Mouse (Mus musculus) erythroid progenitor cell, adult 5-6 weeks (primary cell): ENCODE data around the gene Gm20388. TPM values are rescaled to one million over a fixed set of nuclear protein-coding genes. Genes with fewer than 3 reads are reported as not detected.

Source experiments
- ATAC-seq: replicated peaks from 2 replicates; pipeline ENCODE4 v1.8.0; 2016; ENCODE audit warnings: moderate number of reproducible peaks, mild to moderate bottlenecking, moderate TSS enrichment, inconsistent platforms; ENCODE audit not compliant: poor library complexity, low FRiP score, severe bottlenecking
- total RNA-seq, 2 experiments: library from RNA; stranded (forward) in 1 of 2; stranded (reverse) in 1 of 2; fragments of 150-400 nt in 1 of 2; fragments of 186-747, 209-891 nt in 1 of 2; gene quantifications; 2 replicates each; pipeline versions ENCODE4 v1.2.3 to v1.2.4; 2015 to 2017; ENCODE audit warnings: low replicate concordance in 2 of 2

Gene Gm20388
- total RNA-seq, 2 experiments from 2014 or later: 4.2 TPM; not detected in 1

GRCm38 (mm10) chr8:123719280-123719679 lies 3808.6 kb downstream of the Gm20388 start:
- no peak for ATAC-seq

- no peak for ATAC-seq
These were observed 3809.2 kb downstream of the Gm20388 start for GRCm38 (mm10) chr8:123719811-123720210.

DNA sequence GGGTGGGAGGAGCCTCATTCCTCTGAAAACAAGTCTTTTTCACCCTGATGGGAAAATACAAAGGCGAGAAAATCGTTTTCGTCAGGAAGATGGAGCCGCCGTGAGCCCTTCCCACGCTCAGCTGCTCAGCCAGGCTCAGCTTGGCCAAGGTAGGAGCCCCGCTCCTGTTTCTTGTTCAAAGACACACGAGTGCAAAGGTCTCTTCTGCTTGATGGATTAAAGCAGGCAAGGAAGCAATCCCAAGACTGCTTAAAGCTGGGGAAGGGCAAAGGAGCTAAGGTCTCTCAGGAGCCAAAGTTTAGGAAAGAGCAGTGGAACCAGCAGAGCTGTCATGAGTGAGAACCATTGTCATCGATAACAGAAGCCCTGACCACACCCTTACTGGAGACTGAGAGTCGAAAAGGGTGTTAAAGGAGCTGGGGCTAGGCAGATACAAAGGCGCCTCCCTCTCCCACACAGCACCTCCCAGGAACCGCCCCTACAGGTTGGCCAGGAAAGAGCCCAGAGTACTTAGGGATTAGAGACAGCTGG lies 3809.9 kb downstream of the Gm20388 start:
- no peak for ATAC-seq

GRCm38 (mm10) chr8:123722245-123722644 lies 3811.6 kb downstream of the Gm20388 start:
- no peak for ATAC-seq

GRCm38 (mm10) chr8:123724752-123725151 lies 3814.1 kb downstream of the Gm20388 start:
- ATAC-seq: no peak

DNA sequence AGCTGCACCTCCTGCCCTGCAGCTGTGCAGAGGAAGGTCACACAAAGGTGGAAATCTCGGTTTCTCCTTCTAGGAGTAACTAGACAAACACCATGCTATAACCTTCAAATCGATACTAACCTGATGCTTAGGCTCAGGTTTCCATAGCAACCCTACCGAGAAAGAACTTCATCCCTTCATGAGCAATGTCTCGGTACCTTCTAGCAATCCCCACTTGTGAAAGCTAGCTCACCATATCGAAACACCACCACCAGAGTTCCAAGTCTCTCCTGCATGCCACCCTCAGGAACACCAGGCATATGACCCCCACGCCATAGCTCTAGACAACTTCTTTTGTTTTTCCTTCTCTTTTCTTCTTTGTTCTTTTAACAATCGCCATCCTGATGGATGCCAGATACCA lies 3814.6 kb downstream of the Gm20388 start:
- no peak for ATAC-seq

- no peak for ATAC-seq
These were observed 3816.1 kb downstream of the Gm20388 start for GRCm38 (mm10) chr8:123726759-123727158.

DNA sequence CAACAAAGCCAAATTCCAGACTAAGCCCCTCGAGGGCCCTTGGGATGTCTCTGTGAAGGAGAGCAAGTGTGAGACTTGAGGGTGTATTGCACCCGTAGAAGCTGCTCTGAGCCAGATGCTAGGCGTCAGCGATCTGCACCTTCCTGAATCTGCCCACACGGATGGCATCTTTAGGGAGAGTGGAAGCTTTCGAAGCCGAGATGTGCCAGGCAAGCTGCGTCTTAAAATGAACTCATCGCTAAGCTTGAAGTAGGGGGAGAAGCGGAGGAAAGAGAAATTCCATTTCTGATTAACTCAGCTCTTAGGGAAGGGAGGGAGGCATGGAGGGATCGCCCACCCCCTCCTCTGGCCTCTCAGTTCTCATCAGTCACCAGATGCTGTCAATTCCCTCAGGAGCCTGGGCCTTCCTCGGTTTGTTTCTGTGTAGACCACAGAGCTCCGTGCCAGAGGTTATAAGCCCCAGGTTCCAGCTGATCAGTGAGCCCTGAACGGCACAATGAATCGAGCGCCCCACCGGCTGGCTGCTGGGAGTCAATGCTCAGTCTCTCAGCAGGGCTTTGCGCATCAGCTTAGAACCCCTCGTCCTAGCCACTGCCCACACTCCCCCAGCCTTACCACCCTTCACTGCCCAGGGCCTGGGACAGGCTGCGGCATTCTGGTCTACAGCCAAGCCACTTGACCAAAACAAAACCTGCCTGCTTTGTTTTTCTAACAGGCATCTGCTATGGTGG lies 3818.6 kb downstream of the Gm20388 start:
- ATAC-seq: no peak

GRCm38 (mm10) chr8:123729786-123730411 lies 3819.3 kb downstream of the Gm20388 start:
- no peak for ATAC-seq

DNA sequence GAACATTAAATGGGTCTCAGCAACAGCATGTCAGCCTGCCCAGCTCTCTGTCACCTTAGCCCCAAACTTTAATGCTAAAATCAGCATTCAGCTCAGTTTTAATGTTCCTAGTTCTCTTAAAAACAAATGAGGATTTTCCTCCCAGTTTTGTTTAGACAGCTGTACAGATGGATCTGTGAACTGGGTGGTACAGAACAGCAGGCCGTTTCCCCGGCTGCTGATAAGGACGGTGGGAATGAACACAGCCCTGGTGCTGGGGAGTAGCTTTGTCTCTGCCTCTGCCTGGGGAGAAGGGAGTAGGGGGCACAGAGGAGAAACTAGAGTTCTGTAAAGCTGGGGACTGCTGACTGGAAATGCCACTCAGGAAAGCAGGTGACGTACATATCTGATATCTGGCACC lies 3821.7 kb downstream of the Gm20388 start:
- no peak for ATAC-seq

- no peak for ATAC-seq
These were observed 3823.8 kb downstream of the Gm20388 start for GRCm38 (mm10) chr8:123734486-123734885.

GRCm38 (mm10) chr8:123736974-123737373 lies 3826.3 kb downstream of the Gm20388 start:
- no peak for ATAC-seq

GRCm38 (mm10) chr8:123740263-123740662 lies 3829.6 kb downstream of the Gm20388 start:
- ATAC-seq: no peak

DNA sequence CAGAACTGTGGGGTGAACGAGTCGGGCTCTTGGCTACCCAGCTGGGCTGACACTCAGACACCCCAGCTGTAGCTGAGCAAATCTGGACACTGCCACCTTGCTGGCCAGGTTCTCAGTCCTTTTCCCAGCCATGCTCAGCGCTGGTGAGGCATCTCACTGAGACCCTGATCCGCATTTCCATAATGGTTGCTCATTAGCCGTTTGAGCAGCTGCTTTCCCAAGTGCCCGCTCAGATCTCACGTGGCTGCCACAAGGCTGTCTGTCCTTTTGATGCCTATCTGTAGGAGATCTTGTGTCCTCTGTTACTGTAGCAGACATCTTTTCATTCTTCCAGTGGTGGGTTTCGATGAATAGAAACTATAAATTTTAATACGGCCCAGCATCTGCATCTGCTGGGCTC lies 3830.6 kb downstream of the Gm20388 start:
- no peak for ATAC-seq

DNA sequence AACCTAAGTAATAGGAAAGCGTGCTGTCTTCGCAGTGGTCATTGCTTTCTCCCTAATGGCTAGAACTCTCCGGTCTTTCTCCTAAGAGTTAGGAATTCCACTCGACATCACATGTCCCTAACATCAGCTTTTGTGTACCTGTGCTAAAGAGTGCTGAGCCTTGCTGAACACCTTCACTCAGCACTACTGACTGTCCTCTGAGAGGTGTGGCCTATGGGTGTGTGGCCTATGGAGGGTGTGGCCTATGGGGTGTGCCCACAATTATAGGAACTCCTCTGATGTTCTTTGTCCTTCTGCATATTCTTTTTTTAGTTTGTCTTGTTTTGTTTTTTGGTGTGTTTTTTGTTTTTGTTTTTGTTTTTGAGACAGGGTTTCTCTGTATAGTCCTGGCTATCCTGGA lies 3835.8 kb downstream of the Gm20388 start:
- ATAC-seq: no peak

DNA sequence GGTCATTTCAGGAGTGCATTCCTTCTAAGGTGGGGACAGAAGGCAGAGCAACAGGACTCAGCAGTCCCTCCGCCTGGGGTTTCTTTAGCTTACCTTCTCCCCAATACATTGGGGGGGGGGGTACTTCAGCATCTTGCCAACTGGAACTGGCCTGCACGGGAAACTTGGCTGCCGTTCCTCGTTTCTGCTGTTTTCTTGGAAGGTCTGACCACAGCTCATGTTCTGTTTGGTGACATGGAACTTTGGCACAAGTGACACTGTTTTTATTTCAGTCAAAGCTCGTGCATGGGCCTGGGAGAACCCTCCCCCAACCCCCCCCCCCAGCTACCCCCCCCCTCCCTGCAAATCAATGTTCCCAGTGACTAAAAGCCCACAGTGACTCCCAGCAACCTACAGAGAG lies 3837.1 kb downstream of the Gm20388 start:
- no peak for ATAC-seq

- ATAC-seq: no peak
These were observed 3839.6 kb downstream of the Gm20388 start for GRCm38 (mm10) chr8:123750171-123750693.

- ATAC-seq: no peak
These were observed 3842.3 kb downstream of the Gm20388 start for GRCm38 (mm10) chr8:123752773-123753468.

DNA sequence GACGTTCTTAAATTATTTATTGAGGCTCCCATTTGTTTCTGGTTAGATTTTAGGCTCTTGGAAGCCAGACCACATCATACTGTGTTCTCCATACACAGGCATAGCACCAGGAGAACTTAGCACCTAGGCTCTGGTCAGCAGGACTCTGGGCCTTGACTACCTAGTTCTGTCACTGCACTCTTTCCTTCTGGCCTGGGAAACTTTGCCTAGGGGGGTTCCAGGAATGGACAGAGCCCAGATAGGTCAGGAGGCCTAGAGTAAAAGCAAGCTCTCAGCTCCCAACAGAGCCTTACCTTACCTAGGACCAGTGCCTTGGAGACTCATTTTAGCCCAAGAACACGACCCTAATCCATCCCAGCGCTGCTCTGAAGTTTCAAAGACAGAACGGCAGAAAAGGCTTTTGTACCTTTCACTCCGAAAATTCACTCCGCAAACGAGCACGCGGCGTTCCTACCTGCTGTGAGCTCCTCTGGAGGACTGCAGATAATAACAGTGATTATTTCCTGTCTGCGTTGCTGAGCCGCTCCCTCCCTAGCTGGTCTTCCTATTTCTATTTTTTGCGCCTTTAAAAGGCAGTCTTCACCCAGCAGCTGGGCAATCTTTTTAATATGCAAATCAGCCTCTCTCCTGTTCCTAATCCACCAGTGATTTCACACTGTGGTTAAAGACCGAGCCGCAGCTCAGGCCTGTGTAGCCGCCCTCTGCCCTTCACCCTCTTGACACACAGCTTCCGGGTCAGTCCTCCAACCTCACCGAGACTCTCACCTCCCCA lies 3843.1 kb downstream of the Gm20388 start:
- ATAC-seq: no peak
